Mouse (Mus musculus) right cerebral cortex, postnatal 36 days (tissue): ENCODE measurements around the gene Dlgap1.

ENCODE experiments used
- DNase-seq, 2 experiments: peaks; one replicate each; pipeline ENCODE4 v3.0.0; 2022; ENCODE audit warnings: low spot score in 2 of 2, mixed read lengths in 1 of 2

Gene Dlgap1

GRCm38 (mm10) chr17:70341230-70341629, 372.4 kb downstream of the Dlgap1 start:
- no peak for DNase-seq

DNA sequence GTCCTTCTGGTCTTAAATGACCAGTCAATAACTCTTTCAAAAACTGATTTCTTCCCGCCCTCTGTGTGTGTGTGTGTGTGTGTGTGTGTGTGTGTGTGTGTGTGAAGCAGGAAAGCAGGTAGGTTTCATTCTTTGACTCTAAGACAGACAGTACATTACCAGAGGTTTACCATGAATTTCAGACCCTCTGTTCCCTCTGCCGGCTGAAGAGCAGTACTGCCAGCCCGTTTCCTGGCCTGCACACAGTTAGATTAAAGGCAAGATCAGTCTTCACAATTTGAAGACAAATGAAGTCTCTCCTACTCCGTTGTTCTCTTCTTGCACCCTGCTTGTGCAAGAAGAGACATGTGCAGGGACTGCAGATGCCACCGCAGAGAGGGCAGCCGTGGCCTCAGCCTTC, 373.0 kb downstream of the Dlgap1 start:
- DNase-seq, result peak; percentile 27 to 28

DNA sequence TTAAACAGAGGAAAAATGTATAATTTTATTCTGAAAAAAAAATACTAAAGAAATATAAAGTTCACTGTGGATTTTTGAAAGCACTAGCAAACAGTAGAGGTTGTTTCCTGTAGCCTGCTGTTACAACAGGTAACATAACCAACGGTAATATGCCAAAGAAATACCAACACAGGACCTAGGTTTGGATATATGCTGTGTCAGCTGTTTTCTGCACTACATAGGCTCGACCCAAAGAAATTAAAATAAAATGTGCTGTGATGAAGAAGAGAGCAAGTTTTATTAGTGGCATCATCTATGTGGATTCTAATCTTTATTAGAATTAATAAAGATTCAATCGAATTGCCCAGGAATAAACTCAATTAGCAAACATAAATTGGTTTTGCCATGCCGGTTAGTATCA, 378.5 kb downstream of the Dlgap1 start:
- DNase-seq, result no peak

DNA sequence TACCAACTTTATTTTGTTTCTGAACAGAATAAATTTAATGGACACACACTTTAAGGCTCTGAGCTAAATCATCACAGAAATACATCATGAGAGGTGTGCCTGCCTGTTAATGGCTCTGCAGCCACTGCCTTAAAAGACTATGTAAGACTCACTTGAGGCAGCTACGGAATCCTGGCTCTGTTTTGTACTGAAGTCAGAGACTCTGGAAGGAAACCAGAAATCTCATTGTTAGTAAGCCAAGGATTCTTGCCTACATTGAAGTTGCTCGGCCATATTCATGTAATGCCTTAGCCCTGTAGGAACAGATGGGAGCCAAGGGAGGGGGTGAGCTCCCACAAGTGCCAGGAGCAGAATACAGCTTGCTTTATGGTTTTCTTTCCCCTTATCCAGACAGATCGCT, 394.7 kb downstream of the Dlgap1 start:
- DNase-seq, result peak; percentile 74 to 82

- DNase-seq, result no peak
Measured at GRCm38 (mm10) chr17:70363971-70364370, 395.1 kb downstream of the Dlgap1 start.

DNA sequence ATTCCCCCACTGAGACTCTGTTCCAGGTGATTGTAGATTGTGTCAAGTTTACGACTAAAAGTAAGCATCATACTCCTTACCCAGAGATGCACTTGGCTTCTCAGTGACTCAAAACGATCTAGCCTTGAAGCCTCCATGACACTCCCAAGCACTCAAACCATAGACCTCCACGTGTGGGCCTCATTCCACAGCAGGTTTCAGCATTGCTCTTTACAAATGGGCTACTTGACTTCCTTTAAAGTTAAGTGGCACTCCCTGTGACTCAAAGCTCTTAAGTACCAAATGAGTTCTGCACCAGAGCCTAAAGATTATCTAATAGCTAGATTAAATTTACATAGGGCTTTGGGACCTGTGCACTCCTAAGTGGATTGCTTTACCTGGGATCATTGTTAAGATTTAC, 400.3 kb downstream of the Dlgap1 start:
- no peak for DNase-seq

- DNase-seq, result peak in 1 of 2 experiments; percentile 22
Measured at GRCm38 (mm10) chr17:70377020-70377419, 408.1 kb downstream of the Dlgap1 start.

DNA sequence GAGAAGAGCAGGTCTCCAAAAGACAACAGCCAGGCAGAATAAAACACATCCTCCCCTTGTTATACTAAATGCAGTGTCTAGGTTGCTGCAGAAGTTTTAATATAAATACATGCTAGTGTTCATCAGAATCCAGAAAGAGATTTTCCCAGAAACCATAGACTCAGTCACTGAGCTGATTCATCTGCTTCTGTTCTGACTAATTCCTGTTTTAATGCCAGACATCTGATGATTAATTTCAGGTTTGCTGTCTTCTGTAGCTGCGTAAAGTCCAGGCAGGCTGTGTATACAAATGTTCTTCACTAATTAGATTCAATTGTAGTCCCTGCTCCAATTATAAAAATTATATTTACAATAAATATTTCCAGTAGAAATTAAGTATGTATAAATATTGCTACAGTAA, 419.6 kb downstream of the Dlgap1 start:
- DNase-seq, result no peak

DNA sequence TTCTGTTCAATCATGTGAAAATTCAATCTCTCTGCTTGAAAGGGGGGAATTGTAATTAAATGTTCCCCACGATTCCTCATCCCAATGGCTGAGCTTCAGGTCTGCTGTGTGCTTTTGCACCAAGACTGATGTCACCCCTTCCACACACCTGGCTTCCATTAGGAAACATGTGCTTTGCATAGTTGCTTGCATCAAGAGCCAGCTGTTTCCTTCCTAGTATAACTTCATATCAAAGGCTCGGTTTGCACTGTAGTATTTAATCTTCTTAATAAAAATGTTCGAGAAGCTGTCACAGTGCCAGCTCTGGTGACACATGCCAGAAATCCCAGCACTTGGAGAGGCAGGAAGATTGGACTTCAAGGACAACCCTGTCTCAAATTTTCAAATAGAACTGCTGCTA, 428.3 kb downstream of the Dlgap1 start:
- no peak for DNase-seq

- DNase-seq, result no peak
Measured at GRCm38 (mm10) chr17:70397708-70398107, 428.8 kb downstream of the Dlgap1 start.

- no peak for DNase-seq
Measured at GRCm38 (mm10) chr17:70401909-70402308, 433.0 kb downstream of the Dlgap1 start.

DNA sequence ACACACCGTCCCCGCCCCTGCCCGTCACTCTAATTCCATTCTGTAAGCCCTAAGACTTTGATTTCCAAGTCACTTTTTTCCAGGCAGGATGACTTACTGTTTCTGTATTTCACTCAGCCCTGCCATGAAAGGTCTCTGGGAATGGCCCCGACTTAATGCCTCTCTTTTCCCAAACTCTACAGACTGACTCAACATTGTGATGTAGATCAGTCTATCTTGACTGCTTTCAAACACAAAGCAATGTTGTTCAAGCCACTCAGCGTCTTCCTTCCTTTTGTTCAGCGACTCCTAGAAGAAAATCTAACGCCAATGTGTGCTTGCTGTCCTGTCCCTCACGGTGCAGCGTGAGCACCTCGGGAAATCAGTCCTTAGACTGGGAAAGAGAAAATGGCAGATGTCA, 434.9 kb downstream of the Dlgap1 start:
- DNase-seq, result no peak

- no peak for DNase-seq
Measured at GRCm38 (mm10) chr17:70414202-70414601, 445.3 kb downstream of the Dlgap1 start.

GRCm38 (mm10) chr17:70427866-70428265, 459.0 kb downstream of the Dlgap1 start:
- DNase-seq, result no peak

DNA sequence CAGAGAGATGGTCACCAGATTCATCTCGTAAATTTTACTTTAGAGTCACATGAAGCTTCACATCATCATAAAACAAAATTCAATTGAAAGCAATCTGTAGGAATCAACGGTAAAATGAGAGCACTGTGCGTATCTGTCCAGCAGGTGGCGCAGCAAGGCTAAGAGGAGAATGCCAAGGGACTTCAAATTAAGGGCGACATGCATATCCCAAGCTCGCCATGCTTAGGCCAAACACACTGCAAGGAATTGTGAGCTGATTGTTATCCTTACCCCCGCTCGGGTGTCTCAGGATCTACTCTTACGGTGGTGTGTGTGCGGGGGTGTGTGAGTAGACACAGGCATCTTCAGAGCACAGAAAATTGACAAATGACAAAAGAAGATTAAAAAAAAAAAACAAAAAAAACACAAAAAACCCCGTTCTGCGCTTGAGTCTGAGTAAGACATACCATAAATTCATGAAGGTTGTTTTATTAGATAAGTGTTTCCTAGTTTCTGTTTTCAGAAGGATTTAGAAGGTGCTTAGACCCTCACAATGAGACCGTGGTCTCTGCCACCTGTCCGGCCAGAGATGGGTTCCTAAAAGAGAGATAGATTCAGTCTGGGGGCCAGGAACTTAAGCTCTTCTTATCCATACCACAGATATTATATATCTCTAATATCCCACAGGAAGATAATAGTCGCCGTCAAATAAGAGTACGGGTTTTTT, 461.0 kb downstream of the Dlgap1 start:
- peak; percentile 65 to 69 for DNase-seq

- DNase-seq, result no peak
Measured at GRCm38 (mm10) chr17:70430452-70430787, 461.5 kb downstream of the Dlgap1 start.

GRCm38 (mm10) chr17:70432834-70433233, 464.0 kb downstream of the Dlgap1 start:
- DNase-seq, result no peak

DNA sequence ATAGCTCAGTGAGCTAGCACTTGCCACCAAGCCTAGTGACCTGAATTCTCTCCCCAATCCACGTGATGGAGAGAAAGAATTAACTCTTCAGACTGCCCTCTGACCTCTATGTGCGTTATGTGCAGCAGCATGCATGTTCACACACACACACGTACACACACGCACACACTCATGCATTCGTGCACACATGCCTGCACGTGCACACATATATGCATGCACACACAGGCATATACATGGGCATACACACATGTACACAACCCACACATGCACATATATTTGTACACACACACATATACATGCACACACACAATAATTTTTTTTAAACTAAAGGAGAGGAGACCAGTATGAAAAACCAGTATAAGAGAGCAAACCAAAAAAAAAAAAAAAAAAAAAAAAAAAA, 465.7 kb downstream of the Dlgap1 start:
- no peak for DNase-seq

GRCm38 (mm10) chr17:70435612-70436011, 466.7 kb downstream of the Dlgap1 start:
- no peak for DNase-seq

- no peak for DNase-seq
Measured at GRCm38 (mm10) chr17:70437229-70437628, 468.4 kb downstream of the Dlgap1 start.

- DNase-seq, result peak; percentile 41 to 64
Measured at GRCm38 (mm10) chr17:70442976-70443375, 474.1 kb downstream of the Dlgap1 start.

DNA sequence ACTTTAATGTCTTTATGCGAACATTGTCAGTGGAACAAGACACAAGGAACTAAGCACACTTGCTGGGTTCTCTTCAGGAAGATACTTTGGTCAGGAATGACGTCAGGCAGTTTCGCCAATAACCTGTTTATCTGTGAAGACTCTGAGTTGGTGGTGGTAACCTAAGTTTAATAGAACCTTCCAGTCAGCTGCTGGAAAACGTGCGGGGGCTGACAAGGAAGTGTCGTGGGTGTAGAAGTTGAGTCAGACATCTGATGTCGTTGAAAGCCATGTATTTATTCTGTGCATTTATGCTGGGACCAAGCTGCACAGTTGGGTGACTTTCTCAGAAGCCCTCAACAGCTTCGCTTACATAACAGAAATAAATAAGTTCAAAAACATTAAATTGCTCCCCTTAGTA, 477.6 kb downstream of the Dlgap1 start:
- peak; percentile 75 to 86 for DNase-seq

GRCm38 (mm10) chr17:70455036-70455435, 486.2 kb downstream of the Dlgap1 start:
- no peak for DNase-seq

DNA sequence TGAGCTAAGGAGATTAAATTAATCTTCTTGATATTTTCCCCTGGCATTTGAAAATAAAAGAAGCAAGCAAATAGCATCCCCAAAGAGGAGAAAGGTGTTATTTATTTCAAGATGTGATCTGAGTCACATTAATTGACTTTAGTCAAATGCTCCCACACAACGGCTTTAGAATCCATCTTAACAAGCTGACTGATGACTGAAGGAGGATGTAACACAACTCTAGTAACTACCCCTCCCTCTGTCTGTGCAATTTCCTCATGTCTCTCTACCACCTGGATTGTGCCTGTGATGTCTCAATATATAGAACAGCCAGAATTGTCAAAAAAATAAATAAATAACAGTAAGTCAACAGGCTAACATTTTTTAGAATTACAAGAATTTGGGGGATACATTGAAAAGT, 488.2 kb downstream of the Dlgap1 start:
- DNase-seq, result no peak
